Mouse (Mus musculus) CD4-positive helper T cell, adult 2 months (primary cell): ENCODE results near the gene Tmem204.
"Not testable (repeated sequence)": the region's sequence is repeated elsewhere in the genome, so short reads cannot be mapped to it uniquely, and the experiment has no call there.

Experiments used
- DNase-seq: peaks from one replicate; pipeline ENCODE4 v3.0.0-alpha.2; 2012; ENCODE audit warnings: low read depth, missing footprints, low spot score

Gene Tmem204

GRCm38 (mm10) chr17:25083444-25083931 is at the start of gene Tmem204:
TSS of gene Tmem204 (minus strand) at chr17:25083591.
- no peak for DNase-seq

GRCm38 (mm10) chr17:25130060-25130459 is 46.7 kb upstream of the Tmem204 start:
- DNase-seq: peak; percentile 48

GRCm38 (mm10) chr17:25127681-25128080 is 44.3 kb upstream of the Tmem204 start:
- no peak for DNase-seq

GRCm38 (mm10) chr17:25127079-25127478 is 43.7 kb upstream of the Tmem204 start:
- DNase-seq: no peak

- not testable (repeated sequence) for DNase-seq
Measured at GRCm38 (mm10) chr17:25125442-25126060, 42.2 kb upstream of the Tmem204 start.

- peak; percentile 40 for DNase-seq
Measured at GRCm38 (mm10) chr17:25123979-25124378, 40.6 kb upstream of the Tmem204 start.

GRCm38 (mm10) chr17:25120406-25120805 is 37.0 kb upstream of the Tmem204 start, which contains the start of gene Ptx4:
TSS of gene Ptx4 (plus strand) at chr17:25120760.
- no peak for DNase-seq

GRCm38 (mm10) chr17:25117263-25117662 is 33.9 kb upstream of the Tmem204 start:
- peak; percentile 18 for DNase-seq

- DNase-seq: peak; percentile 92
Measured at GRCm38 (mm10) chr17:25115664-25116432, 32.5 kb upstream of the Tmem204 start, which contains the start of gene Telo2. TSS of gene Telo2 (minus strand) at chr17:25115967.

GRCm38 (mm10) chr17:25114908-25115645 is 31.7 kb upstream of the Tmem204 start:
- peak; percentile 65 for DNase-seq

GRCm38 (mm10) chr17:25112423-25112810 is 29.0 kb upstream of the Tmem204 start:
- DNase-seq: no peak

- no peak for DNase-seq
Measured at GRCm38 (mm10) chr17:25111739-25112422, 28.5 kb upstream of the Tmem204 start.

GRCm38 (mm10) chr17:25111220-25111619 is 27.8 kb upstream of the Tmem204 start:
- DNase-seq: no peak

- DNase-seq: no peak
Measured at GRCm38 (mm10) chr17:25110590-25110989, 27.2 kb upstream of the Tmem204 start.

GRCm38 (mm10) chr17:25109578-25109977 is 26.2 kb upstream of the Tmem204 start:
- peak; percentile 29 for DNase-seq

GRCm38 (mm10) chr17:25107786-25108185 is 24.4 kb upstream of the Tmem204 start:
- no peak for DNase-seq

- no peak for DNase-seq
Measured at GRCm38 (mm10) chr17:25101338-25101737, 17.9 kb upstream of the Tmem204 start.

- no peak for DNase-seq
Measured at GRCm38 (mm10) chr17:25100052-25100451, 16.7 kb upstream of the Tmem204 start.

GRCm38 (mm10) chr17:25096221-25096620 is 12.8 kb upstream of the Tmem204 start:
- no peak for DNase-seq

GRCm38 (mm10) chr17:25090450-25090849 is 7.1 kb upstream of the Tmem204 start:
- no peak for DNase-seq

GRCm38 (mm10) chr17:25089158-25089557 is 5.8 kb upstream of the Tmem204 start:
- no peak for DNase-seq
